Mouse (Mus musculus) lung, adult 18-20 months (tissue): ENCODE measurements around the gene Taf5l.
"Not testable (repeated sequence)": the region's sequence is repeated elsewhere in the genome, so short reads cannot be mapped to it uniquely, and the experiment has no call there.

Source experiments
- DNase-seq, 2 experiments: peaks; one replicate each; pipeline ENCODE4 v3.0.0; 2022; ENCODE audit warnings: mixed read lengths in 2 of 2

Taf5l gene

GRCm38 (mm10) chr8:124011989-124012586 lies 9.1 kb downstream of the Taf5l start:
- no peak for DNase-seq

DNA sequence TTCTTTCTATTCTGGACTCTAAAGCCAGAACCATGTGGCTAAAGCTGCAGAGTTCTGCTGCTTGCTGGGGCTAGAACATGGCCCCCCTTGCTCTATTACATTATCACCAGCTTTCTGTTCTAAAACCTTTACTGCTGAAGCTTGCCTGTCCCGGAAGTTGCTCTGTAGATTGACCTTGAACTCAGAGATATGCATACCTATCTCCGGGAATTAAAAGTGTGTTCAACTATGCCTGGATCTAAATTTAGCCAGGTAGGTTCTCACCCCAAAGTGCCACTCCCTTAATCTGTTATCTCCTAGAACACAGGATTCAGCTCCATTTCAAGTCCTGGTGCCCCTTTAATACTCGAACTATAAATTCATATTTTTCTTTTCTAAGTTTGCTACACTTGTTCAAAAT lies 9.6 kb downstream of the Taf5l start:
- no peak for DNase-seq

DNA sequence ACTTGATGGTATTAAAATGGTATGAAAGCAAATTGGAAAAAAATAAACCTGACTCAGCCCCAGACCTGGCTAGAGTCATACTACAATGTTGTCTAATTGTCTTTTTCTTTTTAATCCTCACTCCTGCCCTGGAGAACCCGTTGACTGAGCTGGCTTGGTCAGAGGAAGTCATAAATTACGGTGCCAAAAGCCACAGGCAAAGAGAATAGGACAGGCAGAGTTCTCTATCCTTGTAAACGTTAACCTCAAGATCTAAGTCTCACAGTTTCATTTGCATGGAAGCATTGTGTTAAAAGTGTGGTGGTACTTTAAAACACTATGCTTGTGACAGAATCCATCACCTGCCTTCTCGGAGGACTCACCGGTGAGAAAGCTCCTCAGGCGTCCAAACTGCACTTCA lies 13.4 kb downstream of the Taf5l start:
- no peak for DNase-seq

GRCm38 (mm10) chr8:124002546-124003108 lies 18.6 kb downstream of the Taf5l start:
- no peak for DNase-seq

DNA sequence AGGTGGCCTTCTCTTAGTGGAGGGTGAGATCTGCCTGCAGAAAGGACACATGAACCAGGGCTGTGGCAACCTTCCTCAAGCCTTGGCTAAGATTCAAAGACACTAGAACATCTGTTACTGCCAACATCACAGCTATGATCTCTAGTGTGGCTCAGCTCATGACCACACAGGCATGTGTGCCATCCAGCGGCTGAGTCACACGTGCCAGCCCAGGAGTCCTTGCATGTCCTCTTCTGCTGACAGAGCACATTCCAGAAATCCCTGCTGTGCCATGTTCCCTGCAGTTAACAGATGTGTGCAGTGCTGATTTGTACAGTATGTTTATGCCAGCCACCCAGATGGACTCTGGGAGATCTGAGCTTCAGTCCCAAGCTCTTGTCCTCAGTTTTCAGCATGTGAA lies 21.6 kb downstream of the Taf5l start:
- no peak for DNase-seq

GRCm38 (mm10) chr8:123993997-123994396 lies 27.2 kb downstream of the Taf5l start:
- DNase-seq: peak in 1 of 2 experiments; percentile 52

- no peak for DNase-seq
Observed at GRCm38 (mm10) chr8:123993597-123993996, 27.6 kb downstream of the Taf5l start.

GRCm38 (mm10) chr8:123992587-123992986 lies 28.6 kb downstream of the Taf5l start:
- no peak for DNase-seq

DNA sequence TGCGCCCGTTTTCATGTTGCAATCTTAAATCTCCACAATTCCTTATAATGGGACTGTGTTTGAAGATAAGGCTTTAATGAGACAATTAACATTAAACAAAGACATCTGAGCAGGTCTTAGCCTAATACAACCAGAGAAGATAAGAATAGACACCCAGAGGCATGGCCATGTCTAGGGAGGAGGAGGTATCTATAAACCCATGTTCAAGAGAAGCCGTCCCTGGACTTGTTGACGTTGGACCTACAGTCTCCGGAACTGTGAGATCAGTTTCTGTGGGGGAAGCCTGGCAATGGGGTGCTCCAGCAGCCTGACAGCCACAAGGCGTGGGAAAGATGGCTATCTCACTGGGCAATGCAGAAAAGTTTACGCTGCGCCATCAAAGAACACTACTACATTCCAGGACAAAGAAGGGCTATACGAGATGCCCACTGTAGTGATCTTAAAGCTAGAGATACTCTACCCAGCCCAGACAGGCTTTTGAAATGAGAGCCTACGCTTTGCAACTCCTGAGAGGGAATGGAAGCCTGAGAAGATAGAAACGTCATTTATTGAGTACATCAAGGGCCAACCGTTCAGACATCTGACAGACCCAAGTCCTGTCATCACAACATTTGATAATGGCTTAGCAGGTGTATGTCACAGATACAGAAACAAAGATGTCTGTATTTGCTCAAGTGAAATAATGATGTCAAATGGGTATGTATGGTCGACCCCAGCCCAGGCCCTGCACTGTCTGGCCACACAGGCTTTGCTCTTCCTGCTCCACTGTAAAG lies 30.7 kb downstream of the Taf5l start:
- DNase-seq: no peak

- DNase-seq: no peak
Observed at GRCm38 (mm10) chr8:123989128-123989527, 32.1 kb downstream of the Taf5l start.

- no peak for DNase-seq
Observed at GRCm38 (mm10) chr8:123988605-123989038, 32.6 kb downstream of the Taf5l start.

DNA sequence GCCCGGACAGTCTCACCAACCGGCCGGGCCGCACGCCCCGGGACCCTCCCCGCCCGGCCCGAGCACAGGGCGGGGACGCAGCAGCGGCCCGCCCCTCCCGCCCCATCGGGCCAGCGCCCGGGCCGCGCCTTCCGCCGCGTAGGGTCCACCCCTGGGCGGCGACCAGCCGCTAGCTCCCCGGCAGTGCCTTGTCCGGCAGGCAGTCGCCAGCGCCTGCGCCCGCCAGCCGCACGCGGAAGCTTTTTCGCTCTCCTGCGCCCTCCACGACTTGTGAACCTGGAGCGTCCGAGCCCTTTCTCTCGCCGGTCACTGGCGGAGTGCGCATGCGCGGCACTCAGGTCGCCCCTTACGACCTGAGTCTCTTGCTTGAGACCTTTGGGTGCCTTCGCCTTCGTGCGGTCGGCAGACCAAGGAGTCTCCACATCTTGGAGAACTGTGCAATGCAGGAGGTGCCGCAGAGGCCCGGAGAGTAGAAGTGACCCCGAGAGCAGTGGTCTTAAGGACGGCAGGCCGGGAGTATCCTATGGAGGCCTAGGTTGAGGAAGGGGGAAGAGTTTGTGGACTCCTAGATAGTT lies 38.3 kb downstream of the Taf5l start, which contains the start of gene Abcb10:
Gene Abcb10, minus strand, starts transcription at position 297 of the 575 bp plus-strand sequence.
- peak; percentile 95 to 96 for DNase-seq

GRCm38 (mm10) chr8:123982291-123982793 lies 38.9 kb downstream of the Taf5l start:
- peak in 1 of 2 experiments; percentile 28 for DNase-seq

DNA sequence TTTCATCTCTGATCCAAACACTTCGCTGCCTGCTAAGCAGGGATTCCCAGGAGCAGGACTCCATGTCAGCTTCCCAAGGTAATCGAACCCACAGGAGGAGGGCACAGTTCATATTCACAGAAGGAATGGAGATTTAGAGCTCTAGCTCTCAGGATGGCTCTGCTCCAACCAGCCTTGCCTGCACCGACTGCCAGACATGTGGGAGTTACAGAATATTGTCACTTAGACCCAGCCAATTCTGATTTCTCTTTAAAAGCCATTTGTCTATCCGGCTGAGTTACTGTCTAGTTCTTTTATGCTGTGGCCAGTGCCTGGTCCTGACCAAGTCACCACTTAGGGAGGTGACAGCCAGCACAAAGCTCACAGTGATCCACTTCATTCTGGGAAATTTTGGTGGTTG lies 39.5 kb downstream of the Taf5l start:
- DNase-seq: no peak

- no peak for DNase-seq
Observed at GRCm38 (mm10) chr8:123980239-123980638, 41.0 kb downstream of the Taf5l start.

DNA sequence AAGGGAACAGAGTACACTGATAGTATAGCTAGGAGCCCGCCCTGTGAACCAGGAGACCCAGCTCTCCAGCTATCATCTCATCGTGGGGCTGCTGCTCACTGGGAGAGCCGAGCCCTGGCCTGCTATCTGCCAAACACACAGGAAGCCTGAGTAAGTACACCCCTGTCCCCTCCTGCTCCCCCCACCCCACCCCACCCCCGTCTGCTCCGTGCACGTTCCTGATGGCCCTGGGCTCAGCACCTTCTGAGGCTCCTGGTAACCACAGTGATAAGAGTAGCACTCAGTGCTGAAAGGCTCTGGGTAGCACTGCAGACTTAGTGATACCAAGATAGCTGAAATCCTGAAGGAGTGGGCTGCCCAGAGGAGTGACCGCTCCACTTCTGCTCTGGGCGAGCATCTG lies 42.3 kb downstream of the Taf5l start:
- DNase-seq: no peak

GRCm38 (mm10) chr8:123978166-123978838 lies 42.9 kb downstream of the Taf5l start:
- no peak for DNase-seq

DNA sequence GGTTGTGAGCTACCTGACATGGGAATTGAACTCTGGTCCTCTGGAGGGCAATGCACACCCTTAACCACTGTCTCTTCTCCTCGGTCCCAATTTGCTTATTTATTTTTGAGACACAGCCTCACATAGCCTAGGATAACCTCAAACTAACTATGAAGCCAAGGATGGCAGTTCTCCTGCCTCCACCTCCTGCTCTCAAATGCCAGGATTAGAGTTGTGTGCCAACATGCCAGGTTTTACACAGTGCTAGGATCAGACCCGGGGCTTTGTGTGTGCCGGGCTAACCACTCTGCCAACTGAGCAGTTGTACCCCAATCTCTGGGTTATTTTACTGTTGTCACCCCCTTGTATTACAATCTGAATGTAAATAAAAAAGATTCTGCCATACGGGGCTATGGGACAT lies 43.7 kb downstream of the Taf5l start:
- DNase-seq: no peak

GRCm38 (mm10) chr8:123973495-123973894 lies 47.7 kb downstream of the Taf5l start:
- DNase-seq: no peak

DNA sequence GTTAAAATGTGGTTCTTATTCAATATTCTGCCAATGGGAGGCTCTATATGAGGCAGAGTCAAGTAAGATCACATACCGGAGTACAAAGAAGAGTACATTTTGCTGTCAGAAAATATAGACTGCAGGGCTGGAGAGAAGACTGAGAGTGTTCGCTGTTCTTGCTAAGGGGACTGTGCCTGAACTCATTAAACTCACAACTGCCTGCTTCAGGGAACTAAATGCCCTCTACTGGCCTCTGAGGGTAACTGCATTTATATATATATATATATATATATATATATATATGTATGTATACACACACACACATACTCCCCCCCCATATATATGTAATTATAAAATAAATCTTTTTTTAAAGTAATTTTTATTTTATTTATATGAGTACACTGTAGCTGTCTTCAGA lies 54.3 kb downstream of the Taf5l start:
- DNase-seq: no peak

DNA sequence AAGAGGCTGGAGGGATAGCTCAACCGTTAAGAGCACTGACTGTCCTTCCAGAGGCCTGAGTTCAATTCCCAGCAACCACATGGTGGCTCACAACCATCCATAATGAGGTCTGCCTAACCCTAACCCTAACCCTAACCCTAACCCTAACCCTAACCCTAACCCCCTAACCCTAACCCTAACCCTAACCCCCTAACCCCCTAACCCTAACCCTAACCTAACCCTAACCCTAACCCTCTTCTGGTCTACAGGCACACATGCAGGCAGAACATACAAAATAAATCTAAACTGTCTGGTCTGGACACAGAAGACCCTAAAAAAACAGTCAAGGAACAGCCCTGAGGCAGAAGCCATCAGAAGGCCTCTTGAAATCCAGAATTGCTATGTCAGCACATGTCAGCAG lies 59.8 kb downstream of the Taf5l start:
- no peak for DNase-seq

GRCm38 (mm10) chr8:123960556-123960955 lies 60.6 kb downstream of the Taf5l start:
- DNase-seq: not testable (repeated sequence)

- DNase-seq: no peak
Observed at GRCm38 (mm10) chr8:123960056-123960455, 61.1 kb downstream of the Taf5l start.
